Mouse (Mus musculus): ENCODE data around the gene Gclm. TPM values are rescaled to one million over a fixed set of nuclear protein-coding genes. Genes with fewer than 3 reads are reported as not detected.
"Not testable (repeated sequence)": the region's sequence is repeated elsewhere in the genome, so short reads cannot be mapped to it uniquely, and the experiment has no call there.

Gclm gene
- polyA plus RNA-seq, 1 experiment from 2014 or later: 48.4 TPM

- Histone ChIP-seq H3K4me3 (peak overlapping the region; percentile 82), H3K4me1 (replicated peaks) (peaks cover 17% of the 10 kb centered on the region), H3K4me2 (peak overlapping the region; percentile 68), H3K9me3 (no peaks in the 10 kb centered on the region), H3K27me3 (no peaks in the 10 kb centered on the region), H3K27ac (replicated peaks) (peak overlapping the region; percentile 95), H3K36me3 (no peaks in the 10 kb centered on the region), H3K9ac (peak overlapping the region; percentile 93)
- ATAC-seq (ENCODE audit: low read depth): peak; percentile 68
- WGBS: under 1% methylated on average over 47 of the region's 50 CpGs
These were observed 548 bp downstream of the Gclm start for GRCm38 (mm10) chr3:122245878-122246332.

GRCm38 (mm10) chr3:122246406-122246805, 1.0 kb downstream of the Gclm start:
- Histone ChIP-seq H3K9ac (peak overlapping the region; percentile 93), H3K4me2 (peak overlapping the region; percentile 68), H3K4me3 (peak overlapping the region; percentile 82), H3K27ac (replicated peaks) (peak overlapping the region; percentile 95), H3K27me3 (no peaks in the 10 kb centered on the region), H3K4me1 (replicated peaks) (peaks cover 17% of the 10 kb centered on the region), H3K36me3 (no peaks in the 10 kb centered on the region), H3K9me3 (no peaks in the 10 kb centered on the region)
- no peak for ATAC-seq (ENCODE audit: low read depth)
- WGBS: 25% methylated on average over 6 of the region's 6 CpGs

GRCm38 (mm10) chr3:122246986-122247767, 1.8 kb downstream of the Gclm start:
- H3K36me3 ChIP-seq: no peaks in the 10 kb centered on the region
- peak overlapping the region; percentile 82 for H3K4me3 ChIP-seq
- H3K9ac ChIP-seq: peak overlapping the region; percentile 93
- 68% methylated on average over 12 of the region's 12 CpGs for whole genome bisulfite sequencing
- no peaks in the 10 kb centered on the region for H3K9me3 ChIP-seq
- no peaks in the 10 kb centered on the region for H3K27me3 ChIP-seq
- ATAC-seq (ENCODE audit: low read depth): no peak
- H3K4me2 ChIP-seq: peak overlapping the region; percentile 68
- peaks cover 17% of the 10 kb centered on the region for H3K4me1 ChIP-seq (replicated peaks)
- H3K27ac ChIP-seq (replicated peaks): no peak overlapping the region

- Histone ChIP-seq H3K4me1 (replicated peaks) (peaks cover 17% of the 10 kb centered on the region), H3K27me3 (no peaks in the 10 kb centered on the region), H3K9me3 (no peaks in the 10 kb centered on the region), H3K9ac (peak overlapping the region; percentile 93), H3K4me3 (peak overlapping the region; percentile 82), H3K27ac (replicated peaks) (no peak overlapping the region), H3K4me2 (peak overlapping the region; percentile 68), H3K36me3 (no peaks in the 10 kb centered on the region)
- WGBS: 97% methylated on average over 2 of the region's 2 CpGs
- ATAC-seq (ENCODE audit: low read depth): no peak
These were observed 2.4 kb downstream of the Gclm start for GRCm38 (mm10) chr3:122247768-122248100.

GRCm38 (mm10) chr3:122252466-122253253, 7.3 kb downstream of the Gclm start:
- WGBS: 59% methylated on average over 3 of the region's 3 CpGs
- Histone ChIP-seq H3K27me3 (no peaks in the 10 kb centered on the region), H3K27ac (replicated peaks) (no peak overlapping the region), H3K36me3 (0 out of 2 replicates have a peak, but pooled peaks cover 10% of the 10 kb centered on the region), H3K4me3 (no peak overlapping the region), H3K9ac (no peak overlapping the region), H3K4me1 (replicated peaks) (peaks cover 3% of the 10 kb centered on the region), H3K9me3 (no peaks in the 10 kb centered on the region), H3K4me2 (no peak overlapping the region)
- no peak for ATAC-seq (ENCODE audit: low read depth)

- WGBS: 93% methylated on average over 7 of the region's 7 CpGs
- ATAC-seq (ENCODE audit: low read depth); H3K4me1 ChIP-seq (replicated peaks); H3K9me3 ChIP-seq; H3K27ac ChIP-seq (replicated peaks); H3K9ac ChIP-seq; H3K27me3 ChIP-seq; H3K4me2 ChIP-seq; H3K4me3 ChIP-seq: not testable (repeated sequence)
- 0 out of 2 replicates have a peak, but pooled peaks cover 15% of the 10 kb centered on the region for H3K36me3 ChIP-seq
These were observed 8.7 kb downstream of the Gclm start for GRCm38 (mm10) chr3:122254050-122254449.

DNA sequence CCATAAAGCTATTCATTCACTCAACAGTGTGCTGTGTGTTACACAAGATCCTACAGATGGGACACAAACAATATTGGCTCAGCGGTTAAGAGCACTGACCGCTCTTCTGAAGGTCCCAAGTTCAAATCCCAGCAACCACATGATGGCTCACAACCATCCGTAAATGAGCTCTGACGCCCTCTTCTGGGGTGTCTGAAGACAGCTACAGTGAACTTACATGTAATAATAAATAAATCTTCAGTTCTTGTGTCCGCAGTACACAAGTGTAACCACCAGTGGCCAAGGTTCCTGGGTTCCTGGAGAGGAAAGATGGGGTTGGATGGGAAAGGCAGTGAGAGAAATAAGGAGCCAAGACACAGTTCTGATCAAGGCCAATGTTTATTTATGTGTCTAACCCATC, 24.6 kb downstream of the Gclm start:
- peaks cover 4% of the 10 kb centered on the region for H3K4me1 ChIP-seq (replicated peaks)

DNA sequence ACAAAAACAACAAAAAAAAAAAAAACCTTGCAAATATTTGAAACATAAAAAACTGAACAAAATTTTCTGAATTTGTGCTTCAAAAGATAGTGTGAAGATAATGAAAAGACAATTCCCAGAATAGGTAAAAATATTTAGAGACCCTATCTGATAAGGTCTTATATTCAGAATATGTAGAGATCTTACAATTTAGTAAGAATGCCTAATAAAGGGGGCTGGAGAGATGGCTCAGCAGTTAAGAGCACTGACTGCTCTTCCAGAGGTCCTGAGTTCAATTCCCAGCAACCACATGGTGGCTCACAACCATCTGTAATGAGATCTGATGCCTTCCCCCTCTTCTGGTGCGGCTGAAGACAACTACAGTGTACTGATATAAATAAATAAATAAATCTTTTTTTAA, 27.2 kb downstream of the Gclm start:
- not testable (repeated sequence) for ATAC-seq (ENCODE audit: low read depth); H3K4me2 ChIP-seq; H3K4me3 ChIP-seq; H3K27ac ChIP-seq (replicated peaks); H3K9ac ChIP-seq; H3K27me3 ChIP-seq; H3K9me3 ChIP-seq
- WGBS: 93% methylated on average over 1 of the region's 1 CpGs
- H3K36me3 ChIP-seq: peaks cover 24% of the 10 kb centered on the region
- peaks cover 29% of the 10 kb centered on the region for H3K4me1 ChIP-seq (replicated peaks)

More for the DNA sequence above, 24.6 kb downstream of the Gclm start:
- peaks cover 14% of the 10 kb centered on the region for H3K36me3 ChIP-seq
- no peak overlapping the region for H3K9ac ChIP-seq
- H3K4me3 ChIP-seq: no peak overlapping the region
- H3K4me2 ChIP-seq: no peak overlapping the region
- no peaks in the 10 kb centered on the region for H3K9me3 ChIP-seq
- no peak for ATAC-seq (ENCODE audit: low read depth)
- no peaks in the 10 kb centered on the region for H3K27me3 ChIP-seq
- no peak overlapping the region for H3K27ac ChIP-seq (replicated peaks)
- 77% methylated on average over 5 of the region's 5 CpGs for WGBS

GRCm38 (mm10) chr3:122273407-122274240, 28.3 kb downstream of the Gclm start:
- ATAC-seq (ENCODE audit: low read depth): peak; percentile 91; the same call in 1 of the 2 replicates
- H3K9ac ChIP-seq: peak overlapping the region; percentile 63
- no peaks in the 10 kb centered on the region for H3K27me3 ChIP-seq
- H3K27ac ChIP-seq (replicated peaks): peak overlapping the region; percentile 65
- no peaks in the 10 kb centered on the region for H3K9me3 ChIP-seq
- H3K4me1 ChIP-seq (replicated peaks): peaks cover 39% of the 10 kb centered on the region
- peaks cover 34% of the 10 kb centered on the region for H3K36me3 ChIP-seq
- WGBS: 11% methylated on average over 20 of the region's 20 CpGs
- H3K4me2 ChIP-seq: peak overlapping the region; percentile 49
- H3K4me3 ChIP-seq: peak overlapping the region; percentile 66

DNA sequence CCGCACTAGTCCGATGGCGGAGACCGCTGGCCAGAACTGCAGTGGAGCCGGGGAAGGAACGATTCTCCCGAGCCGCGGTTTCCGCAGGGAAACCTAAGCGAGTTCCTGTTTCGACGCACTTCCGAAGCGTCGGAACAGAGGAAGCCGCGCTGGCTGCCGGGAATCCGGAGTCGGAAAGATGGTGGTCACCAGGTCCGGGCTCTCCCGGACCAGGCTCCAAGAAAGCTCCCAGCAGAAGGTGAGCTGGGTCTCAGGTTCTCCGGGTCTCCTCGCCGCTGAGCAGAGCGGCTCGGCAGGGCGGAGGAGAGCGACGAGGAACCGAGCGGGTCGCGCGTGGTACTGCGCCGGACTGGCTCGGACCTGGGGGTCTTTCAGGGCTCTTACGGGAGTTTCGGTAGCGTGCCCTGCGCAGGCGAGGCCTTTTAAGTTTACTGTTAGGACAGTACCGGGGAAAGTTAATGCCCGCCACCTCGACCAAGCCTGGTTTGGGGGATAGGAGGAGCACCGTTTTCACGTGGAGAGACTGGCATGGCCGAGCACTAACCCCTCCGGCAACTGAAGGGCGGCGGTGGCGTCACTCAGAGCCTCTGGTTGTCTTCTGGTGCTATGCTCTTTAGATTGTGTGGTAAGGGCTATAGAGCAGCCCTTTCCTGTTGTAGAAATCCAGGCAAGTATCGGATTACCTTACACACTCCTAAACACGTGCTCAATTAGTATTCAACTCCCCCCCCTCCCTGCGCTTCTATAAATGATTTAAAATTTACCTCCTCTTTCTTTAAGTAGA, 29.1 kb downstream of the Gclm start, which contains the start of gene Dnttip2:
Dnttip2 (plus strand) TSS at position 148 of the 784 bp plus-strand sequence.
- H3K27ac ChIP-seq (replicated peaks): peak within 1 kb of the TSS; percentile 65
- peaks cover 43% of the 10 kb centered on the region for H3K36me3 ChIP-seq
- peak; percentile 95 for ATAC-seq (ENCODE audit: low read depth)
- WGBS: under 1% methylated on average over 57 of the region's 57 CpGs
- H3K9ac ChIP-seq: peak within 1 kb of the TSS; percentile 84
- H3K4me2 ChIP-seq: peak within 1 kb of the TSS; percentile 75
- no peaks in the 10 kb centered on the region for H3K9me3 ChIP-seq
- no peaks in the 10 kb centered on the region for H3K27me3 ChIP-seq
- peaks cover 41% of the 10 kb centered on the region for H3K4me1 ChIP-seq (replicated peaks)
- H3K4me3 ChIP-seq: peak within 1 kb of the TSS; percentile 66

DNA sequence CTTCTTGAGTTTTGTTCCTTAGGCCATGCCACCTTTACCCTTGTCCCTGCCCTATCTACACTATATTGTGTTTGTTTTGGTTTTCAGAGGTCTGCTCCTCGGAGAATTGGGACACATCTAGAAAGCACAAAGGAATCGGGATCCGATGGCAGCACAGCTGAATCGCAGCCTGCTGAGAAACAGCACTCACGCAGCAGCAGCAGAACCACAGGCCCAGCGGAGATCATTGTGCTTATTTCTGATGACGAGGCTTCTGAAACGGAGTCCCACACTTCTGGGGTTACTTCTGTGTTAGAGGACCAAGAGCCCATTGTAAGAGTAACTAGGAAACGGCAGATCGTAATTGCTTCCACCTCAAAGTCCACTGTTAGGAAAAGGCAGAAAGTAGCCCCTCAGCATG, 29.8 kb downstream of the Gclm start:
- WGBS: 75% methylated on average over 10 of the region's 10 CpGs

More for the DNA sequence above, 29.8 kb downstream of the Gclm start:
- no peaks in the 10 kb centered on the region for H3K9me3 ChIP-seq
- H3K4me2 ChIP-seq: peak overlapping the region; percentile 75
- no peak overlapping the region for H3K27ac ChIP-seq (replicated peaks)
- H3K36me3 ChIP-seq: peaks cover 49% of the 10 kb centered on the region
- peak overlapping the region; percentile 66 for H3K4me3 ChIP-seq
- H3K27me3 ChIP-seq: no peaks in the 10 kb centered on the region
- H3K9ac ChIP-seq: peak overlapping the region; percentile 84; the same call in 1 of the 2 replicates
- peaks cover 41% of the 10 kb centered on the region for H3K4me1 ChIP-seq (replicated peaks)
- ATAC-seq (ENCODE audit: low read depth): no peak

Data from neural tube, embryonic 13.5 days (tissue).